Mouse (Mus musculus) 3134 (cell line): ENCODE measurements around the gene Akt2.

Experiments used
- DNase-seq: peaks from one replicate; pipeline ENCODE4 v3.0.0-alpha.2; 2011; ENCODE audit warnings: low spot score; ENCODE audit not compliant: insufficient read length; ENCODE audit errors: extremely low read depth

Akt2 gene

DNA sequence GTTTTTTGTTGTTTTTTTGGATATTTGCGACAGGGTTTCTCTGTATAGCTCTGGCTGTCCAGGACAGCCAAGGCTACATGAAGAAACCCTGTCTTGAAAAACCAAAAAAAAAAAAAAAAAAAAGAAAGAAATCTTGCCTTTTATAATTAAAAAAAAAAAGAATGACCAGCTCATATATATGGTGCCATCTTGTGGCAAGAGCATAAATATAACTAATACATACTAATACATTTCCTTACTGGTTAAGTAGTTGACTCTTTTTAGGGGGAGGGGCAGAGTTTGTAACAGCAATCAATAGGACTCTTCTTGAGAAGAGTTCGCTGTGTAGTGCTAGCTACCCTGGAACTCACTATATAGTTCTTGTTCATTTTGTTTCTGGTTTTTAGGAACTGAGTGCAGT is 3.6 kb upstream of the Akt2 start:
- no peak for DNase-seq

GRCm38 (mm10) chr7:27590088-27590487 is 1.3 kb upstream of the Akt2 start:
- no peak for DNase-seq

DNA sequence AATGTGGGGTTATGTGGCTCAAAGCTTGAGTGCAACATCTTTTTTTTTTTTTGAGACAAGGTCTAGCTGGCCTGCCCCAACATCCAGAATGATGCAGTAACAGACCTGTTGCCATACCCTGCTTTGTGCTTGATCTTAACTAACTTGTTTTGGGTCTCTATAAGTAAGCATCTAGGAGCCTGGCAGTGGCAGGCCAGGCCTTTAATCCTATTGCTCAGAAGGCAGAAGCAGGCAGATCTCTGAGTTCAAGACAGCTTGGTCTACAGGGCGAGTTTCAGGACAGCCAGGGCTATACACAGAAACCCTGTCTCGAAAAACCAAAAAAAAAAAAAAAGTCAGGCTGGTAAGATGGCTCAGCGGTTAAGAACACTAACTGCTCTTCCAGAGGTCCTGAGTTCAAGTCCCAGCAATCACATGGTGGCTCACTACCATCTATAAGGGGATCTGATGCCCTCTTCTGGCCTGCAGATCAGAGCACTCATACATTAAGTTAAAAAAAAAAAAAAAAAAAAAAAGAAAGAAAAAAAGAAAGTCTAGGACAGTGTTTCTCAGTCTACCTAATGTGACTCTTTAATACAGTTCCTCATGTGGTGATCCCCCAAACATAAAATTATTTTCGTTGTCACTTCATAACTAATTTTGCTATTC is 662 bp upstream of the Akt2 start:
- no peak for DNase-seq

DNA sequence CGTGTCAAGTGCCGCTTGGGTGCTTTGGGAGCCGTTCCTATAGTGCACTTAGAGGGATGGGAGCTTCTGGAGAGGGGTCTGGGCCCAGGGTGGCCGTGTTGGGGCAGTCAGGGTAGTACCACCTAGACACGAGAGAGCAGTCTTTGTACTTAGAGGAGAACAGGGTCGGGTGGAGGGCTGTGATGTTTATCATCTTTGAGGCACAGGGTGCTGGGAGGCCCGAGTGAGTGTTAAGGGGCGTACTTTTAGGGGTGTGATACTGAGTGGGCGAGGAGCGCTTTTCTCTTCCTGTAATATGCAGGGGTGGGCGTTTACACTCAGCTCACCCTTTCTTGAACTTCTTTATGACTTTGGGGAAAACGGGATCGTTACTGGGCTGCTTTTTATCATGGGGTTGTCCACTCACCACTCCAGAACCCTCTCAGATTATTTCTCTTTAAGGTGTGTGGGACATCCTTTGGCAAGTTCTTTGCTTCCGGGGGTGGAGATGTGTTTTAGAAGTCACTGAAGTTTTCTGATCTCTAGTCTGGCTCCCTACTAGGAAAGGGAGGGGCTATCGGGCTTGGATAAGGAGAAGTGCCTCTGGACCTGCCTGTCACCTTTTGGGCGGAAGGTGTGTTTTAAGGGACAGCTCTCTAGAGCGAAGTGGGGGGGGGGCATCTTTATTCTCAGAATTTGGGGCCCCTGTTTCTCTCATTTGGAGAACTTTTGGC is 1.0 kb downstream of the Akt2 start:
- no peak for DNase-seq

- no peak for DNase-seq
These were observed 1.7 kb downstream of the Akt2 start for GRCm38 (mm10) chr7:27592934-27593645.

DNA sequence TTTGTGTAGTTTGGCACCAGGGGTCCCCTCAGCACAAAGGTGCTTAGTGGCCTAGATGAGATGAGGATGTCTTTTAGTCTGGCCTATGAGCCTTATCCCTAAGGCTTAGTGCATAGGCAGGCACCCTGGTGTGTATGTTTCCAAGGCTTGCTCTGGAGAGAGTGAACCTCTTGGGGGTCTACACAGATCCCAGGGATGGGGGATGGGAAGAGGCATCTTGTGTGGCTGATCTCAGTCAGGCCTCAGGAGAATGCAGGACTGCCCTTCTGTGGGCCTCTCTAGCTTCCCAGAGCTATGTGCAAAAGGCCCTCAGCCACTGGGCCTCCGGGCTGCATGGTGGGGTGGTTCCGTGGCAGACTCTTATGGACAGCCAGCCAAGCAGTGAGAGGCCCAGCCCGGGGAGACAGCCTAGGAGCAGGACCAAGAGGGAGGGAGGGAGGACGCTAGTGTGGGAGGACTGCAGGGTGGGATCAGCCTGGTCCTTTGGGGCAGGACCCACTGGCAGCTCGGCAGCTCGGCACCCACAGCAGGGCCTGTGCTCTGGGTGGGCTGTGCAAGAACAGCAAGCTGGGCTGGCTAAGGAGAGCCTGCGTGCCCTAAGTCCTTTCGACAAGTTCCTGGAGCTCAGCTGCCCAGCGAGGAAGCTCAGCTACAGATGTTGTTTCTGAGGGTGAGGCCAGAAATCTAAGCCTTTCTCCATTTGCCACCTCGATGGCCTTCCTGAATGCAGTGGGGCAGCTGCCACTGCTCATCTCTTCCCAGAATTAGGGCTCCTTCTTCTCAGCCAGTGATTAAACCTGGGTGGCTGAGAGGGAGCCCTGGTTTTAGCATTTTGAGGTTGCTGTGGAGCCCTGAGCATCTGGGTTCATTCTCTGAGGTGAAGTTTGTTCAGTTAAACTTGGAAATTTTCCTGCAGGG is 5.5 kb downstream of the Akt2 start:
- no peak for DNase-seq

DNA sequence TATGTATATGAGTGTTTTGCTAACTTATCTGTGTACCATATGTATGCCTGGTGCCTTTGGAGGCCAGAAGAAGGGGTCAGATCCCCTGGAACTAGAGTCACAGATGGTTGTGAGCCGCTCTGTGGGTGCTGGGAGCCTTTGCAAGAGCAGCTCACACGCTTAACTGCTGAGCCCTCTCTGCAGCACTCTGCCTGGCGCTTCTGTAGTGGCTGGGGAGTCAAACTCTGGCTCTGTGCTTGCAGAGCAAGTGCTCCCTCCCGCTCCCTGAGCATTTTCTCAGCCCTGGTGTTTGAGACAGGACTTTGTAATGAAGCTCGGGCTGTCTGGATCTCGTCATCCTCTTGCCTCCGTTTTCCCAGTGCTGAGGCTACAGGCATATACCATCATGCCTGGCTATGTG is 6.7 kb downstream of the Akt2 start:
- no peak for DNase-seq

GRCm38 (mm10) chr7:27601628-27602027 is 10.3 kb downstream of the Akt2 start:
- DNase-seq = no peak

DNA sequence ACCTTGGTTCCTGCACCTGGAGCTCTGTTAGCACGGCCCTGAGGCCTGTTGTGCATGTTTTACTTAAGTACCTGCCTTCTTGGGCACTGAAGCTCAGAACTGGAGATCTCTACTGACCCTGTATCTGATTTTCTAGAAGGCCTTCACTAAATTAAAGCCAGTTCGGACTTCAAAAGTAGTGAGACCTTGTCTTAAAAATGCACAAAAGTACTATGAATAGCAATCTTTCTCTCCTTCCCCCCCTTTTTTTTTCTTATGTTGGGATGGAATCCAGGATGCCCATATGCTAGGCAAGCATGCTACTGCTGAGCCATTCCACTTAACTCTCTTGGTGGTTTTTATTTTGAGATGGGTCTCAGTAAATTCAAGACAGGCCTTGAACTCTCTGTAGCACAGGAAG is 10.8 kb downstream of the Akt2 start:
- no peak for DNase-seq

- no peak for DNase-seq
These were observed 11.5 kb downstream of the Akt2 start for GRCm38 (mm10) chr7:27602835-27603234.

- DNase-seq = no peak
These were observed 13.5 kb downstream of the Akt2 start for GRCm38 (mm10) chr7:27604661-27605348.

DNA sequence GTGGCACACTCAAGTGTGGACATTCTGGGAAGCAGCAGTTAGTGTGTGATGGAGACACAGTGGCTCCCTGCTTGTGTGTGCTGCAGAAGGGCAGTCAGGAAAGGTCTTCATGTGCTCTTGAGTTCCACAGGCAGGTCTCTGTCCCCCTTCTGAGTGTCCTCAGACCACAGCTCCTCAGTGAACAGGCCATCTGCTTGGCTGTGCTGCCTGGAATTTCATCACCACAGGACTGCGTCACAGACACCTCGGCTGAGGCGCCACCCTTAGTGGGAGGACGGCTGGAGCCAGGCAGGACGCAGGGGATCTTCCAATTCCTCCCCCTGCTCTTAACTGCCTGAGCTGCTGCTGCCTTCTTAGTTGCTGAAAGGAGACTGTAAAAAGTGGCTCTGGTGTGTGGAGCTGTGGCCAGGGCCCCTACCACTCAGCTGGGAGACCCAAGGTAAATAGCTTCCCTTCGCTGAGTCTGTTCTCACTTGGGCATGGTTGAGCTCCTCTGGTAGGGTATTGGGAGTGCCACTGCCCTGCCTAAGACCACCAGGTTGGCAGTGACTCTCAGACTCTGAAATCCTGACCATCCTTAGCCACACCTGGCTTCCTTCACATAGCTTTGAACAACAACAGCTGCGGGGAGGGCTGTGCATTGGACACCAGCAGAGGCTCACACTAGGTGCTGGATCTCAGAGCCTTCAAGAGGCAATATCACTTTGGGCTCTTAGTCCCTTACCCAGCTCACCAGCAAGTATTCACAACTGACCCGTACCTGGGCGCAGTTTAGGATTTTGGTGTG is 14.3 kb downstream of the Akt2 start:
- DNase-seq = peak; percentile 67

DNA sequence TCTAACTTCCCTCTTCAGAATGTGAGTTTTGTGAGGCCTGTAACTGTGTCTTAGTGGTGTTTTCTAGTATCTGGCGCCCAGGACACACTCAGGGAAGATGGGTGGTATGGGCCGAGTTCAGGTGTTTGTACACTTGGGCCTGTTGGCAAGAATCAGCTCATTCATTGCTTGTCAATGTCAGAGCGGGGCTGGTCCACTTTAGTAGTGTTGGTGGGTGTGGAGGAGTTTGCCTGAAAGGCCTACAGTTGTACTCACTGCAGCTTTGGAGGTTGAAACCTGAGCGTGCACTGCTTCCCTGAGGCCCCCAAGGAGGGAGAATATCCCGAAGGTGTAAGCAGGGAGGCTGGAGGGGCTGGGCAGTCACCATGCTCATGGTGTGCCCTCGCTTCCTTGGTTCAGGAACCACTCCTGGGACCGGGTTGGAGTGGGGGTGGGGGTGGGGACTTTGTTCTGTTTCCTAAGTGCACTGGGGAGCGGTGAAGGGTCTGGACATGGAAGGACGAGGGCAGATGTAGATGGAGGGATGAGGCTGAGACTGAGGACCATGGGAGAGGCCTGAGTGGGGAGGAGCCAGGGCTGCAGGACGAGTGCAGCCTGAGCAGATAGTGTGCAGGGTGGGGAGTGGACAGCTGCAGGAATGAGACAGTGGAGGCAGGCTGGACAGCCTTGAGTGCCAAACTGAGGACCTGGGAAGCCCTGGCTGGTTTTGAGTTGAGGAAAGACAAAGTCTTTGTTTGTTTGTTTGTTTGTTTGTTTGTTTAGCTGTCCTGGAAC is 15.3 kb downstream of the Akt2 start:
- DNase-seq = peak; percentile 35

DNA sequence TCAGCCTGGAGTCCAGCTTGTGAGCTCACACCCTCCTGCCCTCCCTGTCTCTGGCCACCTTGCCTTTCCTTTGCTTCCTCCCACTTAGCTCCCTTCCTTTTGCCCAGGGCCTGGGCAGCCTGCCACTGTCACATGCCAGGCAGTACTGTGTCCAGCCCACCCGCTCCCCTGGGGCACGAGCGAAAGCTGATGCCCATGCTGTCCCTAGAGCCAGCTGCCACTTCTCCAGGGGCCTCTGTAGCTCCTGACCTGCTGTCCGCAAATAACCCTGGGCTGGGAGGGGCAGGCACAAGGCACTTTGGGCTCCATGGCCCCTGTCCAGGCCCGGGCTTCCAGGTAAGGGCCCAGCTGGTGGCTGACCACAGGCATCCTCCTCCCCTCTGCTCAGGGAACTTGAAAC is 16.2 kb downstream of the Akt2 start:
- peak; percentile 92 for DNase-seq

GRCm38 (mm10) chr7:27608130-27608529 is 16.8 kb downstream of the Akt2 start:
- DNase-seq = no peak

GRCm38 (mm10) chr7:27609285-27609684 is 17.9 kb downstream of the Akt2 start:
- no peak for DNase-seq

GRCm38 (mm10) chr7:27609688-27610087 is 18.3 kb downstream of the Akt2 start:
- no peak for DNase-seq

DNA sequence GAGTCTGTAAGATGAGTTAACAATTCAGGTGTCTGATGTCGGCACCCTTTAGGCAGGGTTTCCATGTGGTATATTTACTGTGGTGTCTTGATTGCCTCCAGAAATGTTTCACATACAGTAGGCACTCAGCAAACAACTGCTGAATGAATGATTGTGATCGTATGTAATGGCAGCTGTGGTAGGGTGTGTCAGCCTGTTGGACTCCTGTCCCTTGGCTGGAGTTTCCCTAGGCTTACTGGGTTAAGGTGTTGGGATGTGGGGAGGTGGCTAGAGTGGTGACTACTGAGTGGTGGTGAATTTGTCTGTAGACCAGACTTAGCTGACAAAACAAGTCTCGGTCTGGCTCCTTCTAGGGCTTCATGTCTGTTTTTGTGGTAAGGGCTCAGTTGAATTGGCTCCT is 19.0 kb downstream of the Akt2 start:
- DNase-seq = no peak

- DNase-seq = no peak
These were observed 19.5 kb downstream of the Akt2 start for GRCm38 (mm10) chr7:27610871-27611270.
